Mouse (Mus musculus) urinary bladder, postnatal 25 days (tissue): ENCODE results near the gene Ncln.
A peak's percentile ranks its signal among the peaks of the same experiment; 100 is the strongest.

Experiments
- DNase-seq: peaks from one replicate; pipeline ENCODE4 v3.0.0; 2022; ENCODE audit warnings: low spot score

Gene Ncln

GRCm38 (mm10) chr10:81513798-81514197 is 17.6 kb upstream of the Ncln start:
- DNase-seq = no peak

GRCm38 (mm10) chr10:81510246-81510810 is 14.1 kb upstream of the Ncln start:
- DNase-seq = no peak

- no peak for DNase-seq
Observed at GRCm38 (mm10) chr10:81507691-81508489, 11.7 kb upstream of the Ncln start.

GRCm38 (mm10) chr10:81507095-81507494 is 10.9 kb upstream of the Ncln start:
- no peak for DNase-seq

DNA sequence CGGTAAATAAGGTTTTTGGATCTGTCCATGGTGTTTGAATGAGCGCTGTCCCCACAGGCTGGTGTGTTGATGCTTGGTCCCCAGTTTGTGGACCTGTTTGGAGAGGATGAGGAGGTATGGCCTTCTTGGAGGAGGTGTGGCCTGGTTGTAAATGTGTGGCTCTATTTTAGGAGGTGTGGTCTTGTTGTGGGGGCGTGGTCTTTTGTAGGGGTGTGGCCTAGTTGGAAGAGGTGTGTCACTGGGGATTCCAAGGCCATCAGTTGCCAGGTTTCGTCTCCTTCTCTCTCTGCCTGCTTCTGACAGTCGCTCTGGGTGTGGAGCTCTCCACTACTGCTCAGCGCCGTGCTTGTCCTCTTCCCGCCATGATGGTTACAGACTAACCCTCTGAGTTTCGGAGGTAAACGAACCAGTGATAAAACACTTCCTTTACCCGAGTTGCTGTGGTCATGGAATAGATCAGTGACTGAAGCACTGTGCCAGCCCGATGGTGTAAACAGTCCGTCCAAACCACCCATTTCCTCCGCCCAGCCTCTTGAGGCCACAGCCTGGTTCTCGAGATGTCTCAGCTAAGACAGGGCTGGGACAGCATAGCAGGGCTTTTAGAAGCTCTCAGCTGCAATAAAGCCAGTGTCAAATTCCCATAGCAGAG is 8.9 kb upstream of the Ncln start:
- no peak for DNase-seq

GRCm38 (mm10) chr10:81502658-81503057 is 6.5 kb upstream of the Ncln start:
- DNase-seq = peak; percentile 94

DNA sequence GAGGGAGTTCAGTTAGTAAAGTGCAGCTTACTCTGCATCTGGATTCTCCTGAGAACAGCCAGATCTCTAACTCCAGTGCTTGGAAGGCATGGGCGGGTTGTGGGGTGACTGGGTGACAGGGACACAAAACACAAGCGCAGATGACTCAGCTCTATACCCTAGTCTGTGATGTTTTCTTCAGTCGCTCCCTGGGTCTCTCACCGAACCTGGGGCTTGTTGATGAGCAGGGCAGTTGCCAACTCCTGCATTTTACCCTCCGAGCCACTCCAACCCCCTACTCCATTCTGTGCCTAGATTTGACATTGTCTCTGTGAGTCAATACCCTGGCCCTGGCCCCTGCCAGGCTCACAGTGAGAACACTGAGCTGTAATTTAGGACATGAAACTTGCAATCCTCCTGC is 5.7 kb upstream of the Ncln start:
- DNase-seq = no peak

DNA sequence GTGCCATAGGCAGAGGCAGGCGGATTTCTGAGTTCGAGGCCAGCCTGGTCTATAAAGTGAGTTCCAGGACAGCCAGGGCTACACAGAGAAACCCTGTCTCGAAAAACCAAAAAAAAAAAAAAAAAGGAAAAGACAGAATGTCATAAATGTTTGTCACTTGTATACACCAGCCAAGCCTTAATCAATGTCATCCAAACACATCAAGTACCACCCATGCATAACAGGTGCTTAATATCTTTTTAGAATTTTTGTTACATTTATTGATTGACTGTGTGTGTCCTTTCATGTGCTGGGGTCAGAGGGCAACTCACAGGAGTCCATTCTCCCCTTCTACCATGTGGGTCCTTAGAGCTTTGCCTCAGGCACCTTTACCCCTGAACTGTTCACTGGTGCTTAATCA is 3.8 kb upstream of the Ncln start, which contains the start of gene S1pr4:
Gene S1pr4, minus strand, starts transcription at position 101 of the 400 bp plus-strand sequence.
- DNase-seq = no peak

GRCm38 (mm10) chr10:81499250-81499901 is 3.2 kb upstream of the Ncln start:
- no peak for DNase-seq

- DNase-seq = no peak
Observed at GRCm38 (mm10) chr10:81498316-81499249, 2.4 kb upstream of the Ncln start.

GRCm38 (mm10) chr10:81497401-81498270 is 1.4 kb upstream of the Ncln start:
- no peak for DNase-seq

GRCm38 (mm10) chr10:81496969-81497368 is 777 bp upstream of the Ncln start:
- no peak for DNase-seq

- DNase-seq = no peak
Observed at GRCm38 (mm10) chr10:81495616-81496263, 452 bp downstream of the Ncln start.

GRCm38 (mm10) chr10:81495151-81495550 is 1.0 kb downstream of the Ncln start:
- no peak for DNase-seq

GRCm38 (mm10) chr10:81494260-81495041 is 1.7 kb downstream of the Ncln start:
- DNase-seq = no peak

GRCm38 (mm10) chr10:81493601-81494220 is 2.5 kb downstream of the Ncln start:
- DNase-seq = no peak

GRCm38 (mm10) chr10:81492606-81493240 is 3.5 kb downstream of the Ncln start:
- no peak for DNase-seq

DNA sequence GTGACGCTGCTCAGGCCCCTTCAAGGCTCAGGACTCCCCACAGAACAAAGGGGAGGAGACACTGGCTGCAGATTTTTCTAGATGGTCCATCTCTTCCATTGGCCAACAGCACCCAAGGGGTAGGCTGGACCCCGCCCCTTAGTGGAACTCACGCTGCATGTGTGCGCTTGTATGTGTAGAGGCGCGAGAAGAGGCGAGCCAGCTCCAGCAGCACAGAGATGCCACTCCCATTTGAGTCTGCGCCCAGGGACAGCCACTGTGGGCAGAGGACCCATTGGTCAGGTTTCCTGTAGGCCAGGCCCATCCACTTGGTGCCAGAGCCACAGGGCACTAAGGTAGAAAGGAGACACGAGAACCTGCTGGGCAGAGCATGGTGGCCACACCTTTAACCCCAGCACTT is 5.2 kb downstream of the Ncln start:
- no peak for DNase-seq
